Mouse (Mus musculus): ENCODE results near the gene Ric3.
A peak's percentile ranks its signal among the peaks of the same experiment; 100 is the strongest.

The Ric3 gene

DNA sequence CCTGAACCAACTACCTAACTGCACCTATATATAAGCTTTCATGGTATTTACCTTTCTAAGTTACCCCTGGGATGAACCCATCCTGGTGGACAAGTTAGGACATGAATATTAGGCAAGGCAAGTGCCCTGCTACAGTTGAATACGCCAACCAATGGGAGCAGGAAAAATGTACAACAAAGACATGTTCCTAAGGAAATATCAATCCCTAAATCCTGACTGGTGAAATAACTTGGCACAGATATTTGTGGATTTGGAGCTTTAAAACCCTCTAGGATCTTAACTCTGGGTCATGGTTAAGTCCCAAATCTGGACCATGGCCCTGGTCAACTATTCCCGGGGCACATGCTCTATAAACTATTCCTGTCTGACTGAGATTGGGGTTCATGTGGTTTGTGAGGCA is 37.3 kb downstream of the Ric3 start:
- DNase-seq (ENCODE audit: low spot score in 2 of 2), result no peak

DNA sequence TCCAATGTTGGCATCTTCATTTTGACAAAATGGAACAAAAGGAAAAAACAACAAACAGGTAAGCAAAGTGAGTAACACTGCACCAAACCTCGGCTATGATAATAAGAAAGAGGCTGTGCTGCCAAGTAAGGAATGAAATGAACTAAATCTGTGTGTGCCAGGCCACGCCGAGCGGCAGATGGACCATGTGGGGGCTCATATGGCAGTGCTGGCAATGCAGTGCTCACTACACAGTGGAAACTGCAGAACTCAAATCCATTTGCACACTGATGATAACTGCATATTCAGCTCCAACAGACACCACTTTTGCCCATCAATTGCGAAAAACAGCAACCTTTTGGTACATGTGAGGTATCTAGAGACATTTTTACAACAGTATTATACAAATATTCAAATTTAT is 43.7 kb downstream of the Ric3 start:
- no peak for DNase-seq (ENCODE audit: low spot score in 2 of 2)

- DNase-seq (ENCODE audit: low spot score in 2 of 2), result no peak
Observed at GRCm38 (mm10) chr7:109038987-109039386, 44.1 kb downstream of the Ric3 start.

DNA sequence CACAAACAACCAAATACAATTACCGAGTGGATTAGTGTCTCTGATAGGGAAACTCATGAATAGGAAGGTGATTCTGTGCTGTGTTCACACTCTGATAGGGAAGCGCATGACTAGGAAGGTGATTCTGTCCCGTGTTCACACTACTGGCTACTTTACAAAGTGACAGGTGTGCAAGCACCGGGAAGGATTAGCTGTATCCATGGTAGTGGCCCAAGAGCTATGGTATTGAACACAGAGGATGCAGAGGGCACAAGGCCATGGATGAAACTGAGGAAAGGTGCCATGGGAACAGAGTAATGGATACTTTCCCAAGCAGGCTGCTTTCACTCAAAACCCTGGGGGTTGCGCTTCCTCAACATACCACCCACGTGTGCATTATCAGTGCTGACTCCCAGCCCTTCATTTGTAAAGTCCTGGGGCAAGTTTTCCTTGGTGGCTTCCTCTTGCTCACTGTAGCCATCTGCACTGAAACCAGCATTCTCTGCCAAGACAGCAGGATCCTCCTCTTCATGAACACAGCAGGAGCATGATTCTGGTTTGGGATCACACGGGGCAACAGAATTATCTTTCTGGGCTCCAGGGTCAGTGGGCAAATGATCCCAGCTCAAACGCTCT is 44.9 kb downstream of the Ric3 start:
- DNase-seq (ENCODE audit: low spot score in 2 of 2), result no peak

DNA sequence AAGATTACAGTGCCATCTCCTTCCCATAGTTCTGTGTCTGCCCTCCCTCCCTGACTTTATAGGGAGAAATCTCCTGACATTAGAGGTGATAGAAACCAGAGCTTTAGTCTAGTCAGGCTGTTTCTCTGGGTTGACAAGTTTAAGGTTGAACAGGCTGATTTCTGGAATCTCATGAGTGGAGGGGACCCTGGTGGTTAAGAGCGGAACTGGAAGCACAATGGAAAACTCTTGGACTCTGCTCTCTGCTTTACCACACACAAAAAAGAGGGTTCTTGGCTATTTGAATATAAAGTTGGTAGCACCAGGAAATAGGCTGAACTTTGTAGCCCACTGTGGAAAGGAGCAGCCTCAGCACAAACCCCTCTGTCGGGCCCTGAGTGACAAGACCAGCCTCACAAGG is 51.1 kb downstream of the Ric3 start:
- DNase-seq (ENCODE audit: low spot score in 2 of 2), result no peak

GRCm38 (mm10) chr7:109031331-109031730 is 51.8 kb downstream of the Ric3 start:
- no peak for DNase-seq (ENCODE audit: low spot score in 2 of 2)

- DNase-seq (ENCODE audit: low spot score in 2 of 2), result no peak
Observed at GRCm38 (mm10) chr7:109029961-109030465, 53.1 kb downstream of the Ric3 start.

DNA sequence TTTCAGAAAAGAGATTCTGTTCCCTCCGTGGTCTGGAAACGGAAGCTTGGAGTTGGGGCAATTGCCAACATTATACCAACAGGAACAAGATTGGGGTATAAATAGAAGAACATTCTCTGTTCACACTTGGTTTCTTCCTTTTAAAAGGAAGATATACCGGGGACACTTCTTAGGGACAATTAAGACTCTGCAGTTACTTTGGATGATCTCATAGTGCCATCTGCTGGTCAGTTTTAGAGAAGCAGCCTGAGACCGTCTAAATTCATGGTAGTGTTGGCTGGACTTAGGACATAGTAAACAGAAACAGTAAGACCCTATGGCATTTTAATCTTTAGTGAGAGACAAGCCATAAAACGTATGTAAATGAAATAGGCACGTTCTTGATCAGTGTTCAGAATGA is 54.9 kb downstream of the Ric3 start:
- DNase-seq (ENCODE audit: low spot score in 2 of 2), result peak in 1 of 2 experiments; percentile 9

DNA sequence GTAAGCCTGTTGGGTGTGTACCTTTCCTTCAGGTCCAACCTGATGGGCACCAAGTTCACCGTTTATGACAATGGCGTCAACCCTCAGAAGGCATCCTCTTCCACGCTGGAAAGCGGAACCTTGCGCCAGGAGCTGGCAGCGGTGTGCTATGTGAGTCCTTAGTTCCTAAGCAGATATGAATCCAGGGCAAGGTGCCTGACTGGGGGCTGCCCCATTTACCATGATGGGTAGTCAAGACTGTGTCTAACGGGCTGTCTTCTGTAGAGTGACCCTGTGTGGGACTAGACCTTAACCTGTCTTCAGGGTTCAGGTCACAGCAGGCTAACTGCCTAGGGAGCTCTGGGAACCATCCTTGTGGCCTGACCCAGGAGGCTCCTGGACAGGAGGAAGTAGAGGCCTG is 55.4 kb downstream of the Ric3 start:
- DNase-seq (ENCODE audit: low spot score in 2 of 2), result no peak

DNA sequence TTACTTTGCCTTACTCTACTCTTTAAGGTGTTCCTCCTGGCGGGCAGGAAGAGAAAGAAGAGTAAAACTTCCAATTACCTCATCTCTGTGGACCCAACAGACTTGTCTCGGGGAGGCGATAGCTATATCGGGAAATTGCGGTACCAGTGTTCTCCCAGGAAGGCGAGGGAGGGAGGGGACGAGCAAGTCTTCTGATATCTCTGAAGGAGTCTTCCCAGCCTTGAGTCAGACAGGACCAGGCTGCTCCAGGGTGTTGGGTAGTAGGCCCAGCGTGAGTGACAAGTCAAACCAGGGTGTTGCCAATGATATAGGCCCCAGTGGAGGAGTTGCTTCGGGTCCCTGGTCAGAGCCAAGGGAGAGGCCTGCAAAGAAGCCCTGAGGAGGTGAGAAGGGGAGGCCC is 56.2 kb downstream of the Ric3 start:
- no peak for DNase-seq (ENCODE audit: low spot score in 2 of 2)

GRCm38 (mm10) chr7:109025743-109026142 is 57.4 kb downstream of the Ric3 start:
- no peak for DNase-seq (ENCODE audit: low spot score in 2 of 2)

- peak in 1 of 2 experiments; percentile 9 for DNase-seq (ENCODE audit: low spot score in 2 of 2)
Observed at GRCm38 (mm10) chr7:109021428-109021827, 61.7 kb downstream of the Ric3 start.

DNA sequence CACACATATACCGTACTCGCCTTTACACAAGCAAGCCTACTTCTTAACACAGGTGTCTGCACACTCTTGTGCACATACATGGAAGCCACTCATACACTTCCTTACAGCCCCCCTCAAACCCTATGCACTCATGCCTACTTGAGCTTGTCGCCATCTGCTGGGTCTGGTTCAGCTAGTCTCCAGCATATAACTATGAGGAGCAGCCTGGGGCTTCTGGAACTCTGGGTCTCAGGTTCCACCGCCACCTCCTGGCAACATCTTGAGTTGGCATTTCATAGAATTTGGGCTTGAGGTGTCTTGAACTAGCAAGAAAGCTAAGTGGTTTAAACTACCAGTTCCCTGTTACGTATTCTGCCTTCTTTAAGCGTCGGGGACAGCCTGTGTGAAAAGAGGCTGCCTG is 63.9 kb downstream of the Ric3 start:
- DNase-seq (ENCODE audit: low spot score in 2 of 2), result no peak

DNA sequence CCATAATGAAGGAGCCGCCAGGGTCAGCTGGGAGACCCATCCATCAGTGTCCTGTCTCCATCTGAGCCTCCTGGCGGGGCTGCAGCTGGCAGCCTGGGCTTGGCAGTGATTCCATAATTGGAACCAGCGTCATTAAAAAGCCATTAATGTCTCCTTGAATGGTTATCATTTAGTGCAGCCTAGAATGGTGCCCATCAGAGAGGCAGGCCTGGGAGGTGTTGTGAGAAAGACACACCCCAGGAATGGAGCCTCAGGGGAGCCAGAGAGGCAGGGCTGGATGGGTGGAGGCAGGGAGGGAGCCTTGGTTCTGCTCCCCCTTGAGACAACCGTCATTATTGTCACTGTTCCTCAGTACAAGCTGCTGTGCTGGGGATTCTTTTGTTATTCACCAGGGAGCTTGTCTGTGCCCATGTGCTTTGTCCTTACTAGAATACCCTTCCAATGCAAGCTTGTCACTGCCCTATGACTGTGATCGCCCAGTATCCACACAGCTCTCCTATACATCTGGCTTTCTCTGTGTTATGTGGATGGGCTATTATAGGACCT is 66.7 kb downstream of the Ric3 start:
- DNase-seq (ENCODE audit: low spot score in 2 of 2), result no peak

DNA sequence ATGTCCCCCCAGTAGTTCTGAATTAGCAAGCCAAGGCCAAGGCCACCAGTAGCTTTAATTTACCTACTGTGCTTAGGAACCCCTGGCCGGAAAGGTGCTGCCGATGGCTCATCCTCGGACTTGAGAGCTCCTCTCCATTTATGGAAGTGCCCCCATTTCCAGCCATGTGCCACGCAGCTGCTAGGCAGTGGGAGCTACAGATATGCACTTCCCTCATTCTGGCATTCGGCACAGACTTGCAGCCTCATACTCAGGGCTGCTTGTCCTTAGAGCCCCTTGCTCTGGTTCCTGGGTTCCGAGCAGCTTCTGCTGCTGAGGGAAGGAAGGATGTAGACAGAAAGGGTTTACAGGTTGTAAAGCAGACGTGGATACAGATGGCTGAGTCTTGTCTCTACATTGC is 68.3 kb downstream of the Ric3 start:
- no peak for DNase-seq (ENCODE audit: low spot score in 2 of 2)

- no peak for DNase-seq (ENCODE audit: low spot score in 2 of 2)
Observed at GRCm38 (mm10) chr7:109012998-109013625, 70.0 kb downstream of the Ric3 start.

GRCm38 (mm10) chr7:109012575-109012974 is 70.6 kb downstream of the Ric3 start:
- no peak for DNase-seq (ENCODE audit: low spot score in 2 of 2)

DNA sequence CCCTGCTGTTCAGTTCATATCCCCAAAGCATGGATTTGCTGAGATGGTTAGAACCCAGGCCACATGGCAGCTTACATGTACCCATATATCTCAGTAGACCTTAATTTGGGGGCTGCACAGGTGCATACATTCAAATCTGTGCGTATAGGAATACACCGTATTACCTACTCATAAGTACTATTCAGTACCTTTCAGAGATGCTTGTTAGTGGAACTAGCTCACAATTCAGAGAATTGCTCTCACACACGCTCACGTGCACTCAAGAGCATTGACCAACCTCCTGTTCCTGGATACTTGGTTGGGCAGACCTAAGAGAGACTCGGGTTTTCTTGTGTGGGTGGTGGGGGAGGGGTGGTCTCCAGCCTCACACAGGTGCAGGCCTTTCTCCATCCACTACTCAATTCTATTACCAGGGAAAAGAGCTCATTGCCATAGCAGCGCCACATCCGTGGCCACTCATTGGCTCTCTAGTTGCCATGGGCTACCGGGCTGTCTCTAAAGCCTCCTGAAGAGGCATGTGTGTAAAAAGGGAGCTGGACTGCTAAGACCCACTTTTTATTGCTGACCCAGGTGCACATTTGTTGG is 71.4 kb downstream of the Ric3 start:
- no peak for DNase-seq (ENCODE audit: low spot score in 2 of 2)

DNA sequence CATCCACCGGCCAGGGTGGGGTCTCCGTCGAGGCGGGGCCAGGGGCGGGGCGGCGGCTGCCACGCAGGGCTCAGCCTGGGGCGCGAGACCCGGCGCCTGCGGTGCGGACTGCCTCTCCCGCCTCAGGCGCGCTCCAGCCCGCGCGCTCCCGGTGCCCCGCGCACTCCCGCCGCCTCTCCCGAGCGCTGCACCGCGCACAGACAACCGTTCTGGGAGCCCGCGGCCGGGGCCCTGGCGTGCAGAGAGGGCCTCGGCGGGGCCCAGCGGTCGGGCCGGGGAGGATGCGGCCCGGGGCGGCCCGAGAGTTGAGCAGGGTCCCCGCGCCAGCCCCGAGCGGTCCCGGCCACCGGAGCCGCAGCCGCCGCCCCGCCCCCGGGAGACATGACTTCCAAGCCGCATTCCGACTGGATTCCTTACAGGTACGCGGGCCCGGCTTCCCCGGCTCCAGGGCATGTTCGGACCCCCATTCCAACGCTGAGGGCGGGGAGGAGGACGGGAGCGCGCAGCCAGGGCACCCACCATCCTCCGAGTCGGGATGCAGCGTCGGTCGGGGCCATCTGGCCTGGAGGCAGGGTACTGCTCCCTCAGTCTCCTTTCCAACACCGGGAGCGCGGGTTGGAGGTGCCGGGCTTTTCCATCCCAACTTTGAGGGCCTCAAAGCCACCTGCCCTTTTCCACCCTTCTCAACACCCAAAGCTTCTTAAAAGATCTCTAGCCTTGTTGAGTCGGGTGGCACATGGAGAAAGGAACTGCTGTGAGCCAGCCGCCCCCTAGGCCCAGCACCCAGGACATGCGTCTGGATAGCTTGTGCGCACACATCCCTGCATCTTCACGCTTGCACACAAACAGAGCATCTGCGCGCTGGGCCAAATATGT is 72.2 kb downstream of the Ric3 start:
- DNase-seq (ENCODE audit: low spot score in 2 of 2), result no peak

- no peak for DNase-seq (ENCODE audit: low spot score in 2 of 2)
Observed at GRCm38 (mm10) chr7:109009260-109009659, 73.9 kb downstream of the Ric3 start.

- no peak for DNase-seq (ENCODE audit: low spot score in 2 of 2)
Observed at GRCm38 (mm10) chr7:109003653-109004052, 79.5 kb downstream of the Ric3 start.

DNA sequence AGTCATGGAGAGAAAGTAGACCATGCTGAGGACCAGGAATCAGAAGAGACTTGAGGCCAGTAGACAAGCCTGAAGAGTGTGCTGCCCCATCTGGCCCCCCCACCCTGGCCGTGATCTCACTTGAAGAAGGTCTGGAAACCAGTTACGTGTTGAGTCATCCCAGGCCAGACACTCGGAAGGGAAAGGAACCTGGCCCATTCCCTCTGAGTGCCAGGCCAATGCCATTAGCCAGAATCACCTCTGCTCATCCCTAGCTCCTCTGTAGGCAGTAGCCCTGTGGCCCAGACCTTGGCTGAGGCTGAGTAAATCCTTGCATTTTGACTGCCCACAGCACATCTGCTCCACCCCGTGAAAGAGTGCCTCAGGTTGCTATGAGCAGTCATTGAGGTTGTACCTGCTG is 81.2 kb downstream of the Ric3 start:
- no peak for DNase-seq (ENCODE audit: low spot score in 2 of 2)
